Mouse (Mus musculus) heart, embryonic 10.5 days (tissue): ENCODE data around the gene Alkal2. TPM values are rescaled to one million over a fixed set of nuclear protein-coding genes. Genes with fewer than 3 reads are reported as not detected.

ENCODE experiments used
- DNase-seq: peaks from one replicate; pipeline ENCODE4 v3.0.0-alpha.2; 2017; ENCODE audit warnings: low spot score
- H3K27ac ChIP-seq: fragments of 300-500 bp; sonication (generic); 2 replicates; pipeline ENCODE4 v1.5.1; 2016; ENCODE audit warnings: mild to moderate bottlenecking
- H3K27me3 ChIP-seq: fragments of 300-500 bp; sonication (generic); 2 replicates; pipeline ENCODE4 v1.6.1; 2016; ENCODE audit warnings: mild to moderate bottlenecking; ENCODE audit not compliant: poor library complexity, insufficient read depth, severe bottlenecking
- H3K36me3 ChIP-seq: fragments of 300-500 bp; sonication (generic); 2 replicates; pipeline ENCODE4 v1.6.1; 2016; ENCODE audit warnings: mild to moderate bottlenecking, moderate library complexity
- H3K4me1 ChIP-seq: fragments of 300-500 bp; sonication (generic); 2 replicates; pipeline ENCODE4 v1.6.1; 2016; ENCODE audit warnings: mild to moderate bottlenecking
- H3K4me3 ChIP-seq: fragments of 300-500 bp; sonication (generic); 2 replicates; pipeline ENCODE4 v1.5.1; 2016; ENCODE audit warnings: mild to moderate bottlenecking, moderate library complexity
- H3K9me3 ChIP-seq: fragments of 300-500 bp; sonication (generic); 2 replicates; pipeline ENCODE4 v1.6.1; 2016; ENCODE audit warnings: mild to moderate bottlenecking, moderate library complexity
- WGBS: fragments of 180-500 bp; shearing (Covaris S2); methylation state at CpG from one replicate; pipeline ENCODE4 v1.1.7; 2016; 5-methylcytosine and 5-hydroxymethylcytosine counted together
- polyA plus RNA-seq: library from polyadenylated mRNA; unstranded; fragments of >200 nt; fragmentation: Nextera tagmentation; extraction: Ambion mirVana; gene quantifications from 2 replicates; pipeline ENCODE4 v1.2.1, GENCODE M21; 2016

The Alkal2 gene
- polyA plus RNA-seq, 1 experiment from 2014 or later = 0.10 TPM

- H3K4me1 ChIP-seq = no peaks in the 10 kb centered on the region
- peaks cover 26% of the 10 kb centered on the region for H3K27me3 ChIP-seq
- H3K4me3 ChIP-seq = no peak overlapping the region
- no peak for DNase-seq
- no peaks in the 10 kb centered on the region for H3K9me3 ChIP-seq
- H3K27ac ChIP-seq = no peak overlapping the region
- 36% methylated on average over 5 of the region's 5 CpGs for WGBS
- peaks cover 6% of the 10 kb centered on the region; the same call in 1 of the 2 replicates for H3K36me3 ChIP-seq
Observed at GRCm38 (mm10) chr12:30890067-30890466, 5.9 kb downstream of the Alkal2 start.

DNA sequence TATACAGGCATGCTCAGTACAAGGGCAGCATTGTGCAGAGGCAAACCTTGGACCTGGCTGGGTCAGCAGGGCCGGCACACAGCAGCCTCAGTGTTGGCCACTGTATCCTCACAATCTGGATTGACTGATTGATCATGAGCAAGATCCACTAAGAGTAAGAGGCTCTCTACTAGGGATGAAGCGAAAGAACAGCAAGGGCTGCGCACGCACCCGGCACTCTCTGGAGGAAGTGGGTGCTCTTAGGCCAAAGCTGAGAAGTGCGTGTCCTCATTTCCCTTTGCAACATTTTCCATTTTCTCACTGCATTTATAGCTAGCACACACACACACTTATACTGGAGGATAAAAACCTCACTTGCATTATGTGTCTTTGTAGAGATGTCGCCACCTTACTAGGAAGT lies 7.3 kb downstream of the Alkal2 start:
- Histone ChIP-seq H3K4me3 (no peak overlapping the region), H3K4me1 (no peaks in the 10 kb centered on the region), H3K36me3 (peaks cover 9% of the 10 kb centered on the region; the same call in 1 of the 2 replicates), H3K27ac (no peak overlapping the region), H3K9me3 (no peaks in the 10 kb centered on the region), H3K27me3 (peaks cover 12% of the 10 kb centered on the region)
- no peak for DNase-seq
- 79% methylated on average over 7 of the region's 7 CpGs for WGBS

DNA sequence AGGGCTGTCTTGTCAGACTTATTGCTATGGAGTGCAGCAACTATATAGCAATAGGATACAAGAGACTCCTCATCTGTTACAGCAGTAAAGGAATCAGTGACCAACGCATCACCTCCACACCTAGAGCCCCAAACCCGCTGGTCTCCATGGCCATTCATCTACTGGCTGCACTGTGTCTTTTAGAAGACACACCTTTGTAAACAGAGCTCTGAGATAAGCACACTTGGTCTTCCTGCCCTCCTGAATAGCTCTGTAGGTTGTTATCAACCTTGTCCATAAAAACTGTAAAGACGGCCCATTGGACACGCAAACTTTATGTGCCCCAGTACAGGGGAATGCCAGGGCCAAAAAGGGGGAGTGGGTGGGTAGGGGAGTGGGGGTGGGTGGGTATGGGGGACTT lies 12.9 kb downstream of the Alkal2 start:
- Histone ChIP-seq H3K27me3 (no peaks in the 10 kb centered on the region), H3K27ac (no peak overlapping the region), H3K36me3 (peaks cover 38% of the 10 kb centered on the region), H3K4me1 (no peaks in the 10 kb centered on the region), H3K4me3 (no peak overlapping the region), H3K9me3 (no peaks in the 10 kb centered on the region)
- DNase-seq = no peak
- 83% methylated on average over 4 of the region's 4 CpGs for WGBS

GRCm38 (mm10) chr12:30908658-30909057 lies 24.5 kb downstream of the Alkal2 start:
- DNase-seq = no peak
- Histone ChIP-seq H3K4me3 (no peak overlapping the region), H3K4me1 (peaks cover 6% of the 10 kb centered on the region), H3K9me3 (no peaks in the 10 kb centered on the region), H3K27me3 (no peaks in the 10 kb centered on the region), H3K27ac (no peak overlapping the region), H3K36me3 (peaks cover 18% of the 10 kb centered on the region)
- WGBS = 81% methylated on average over 1 of the region's 1 CpGs

DNA sequence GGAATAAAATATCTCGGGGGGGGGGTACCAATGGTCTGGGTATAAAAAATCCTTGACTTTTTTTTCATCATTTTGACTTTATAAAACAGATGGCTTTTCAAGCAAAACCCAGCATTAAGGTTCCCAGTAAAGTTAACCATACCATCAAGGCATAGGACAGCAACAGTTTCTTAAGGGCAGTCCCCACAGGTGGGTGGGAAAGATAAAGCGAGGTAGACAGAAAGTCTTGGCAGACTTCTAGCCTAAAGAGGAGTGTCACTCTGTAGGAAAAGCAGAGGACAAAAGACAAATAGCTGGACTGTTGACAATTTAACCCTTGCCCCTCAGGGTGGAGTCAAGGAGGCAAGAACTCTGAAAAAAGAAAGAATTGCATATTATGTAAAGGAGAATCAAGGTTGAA lies 25.8 kb downstream of the Alkal2 start:
- Histone ChIP-seq H3K36me3 (peaks cover 7% of the 10 kb centered on the region), H3K27ac (no peak overlapping the region; the same call in 1 of the 2 replicates), H3K4me1 (peaks cover 6% of the 10 kb centered on the region), H3K27me3 (no peaks in the 10 kb centered on the region), H3K4me3 (peak overlapping the region; percentile 80; the same call in 1 of the 2 replicates), H3K9me3 (no peaks in the 10 kb centered on the region)
- DNase-seq = no peak
- WGBS = 80% methylated on average over 2 of the region's 2 CpGs

DNA sequence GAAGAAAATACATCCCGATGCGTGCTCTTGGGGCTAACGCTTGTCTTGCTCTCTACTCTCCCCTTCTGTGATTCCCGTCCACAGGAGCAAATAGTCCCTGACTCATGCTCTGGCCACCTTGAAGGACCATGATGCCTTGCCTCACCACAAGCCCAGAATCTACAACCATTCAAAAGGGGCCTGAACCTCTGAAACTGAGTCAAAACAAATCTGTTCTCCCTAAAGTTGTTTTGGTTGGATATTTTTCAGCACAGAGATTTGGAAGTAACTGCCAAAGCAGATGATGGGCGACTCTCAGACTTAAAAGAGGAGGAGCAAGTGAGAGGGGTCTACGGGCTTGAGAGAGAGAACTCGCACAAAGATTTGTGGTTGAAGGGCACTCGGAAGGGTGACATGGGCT lies 26.7 kb downstream of the Alkal2 start:
- WGBS = 13% methylated on average over 8 of the region's 8 CpGs
- H3K4me1 ChIP-seq = peaks cover 6% of the 10 kb centered on the region
- DNase-seq = no peak
- 0 out of 2 replicates have a peak, but pooled peaks cover 3% of the 10 kb centered on the region for H3K36me3 ChIP-seq
- peak overlapping the region; percentile 91 for H3K27ac ChIP-seq
- no peaks in the 10 kb centered on the region for H3K27me3 ChIP-seq
- no peaks in the 10 kb centered on the region for H3K9me3 ChIP-seq
- peak overlapping the region; percentile 80 for H3K4me3 ChIP-seq

- 0 out of 2 replicates have a peak, but pooled peaks cover 3% of the 10 kb centered on the region for H3K36me3 ChIP-seq
- no peaks in the 10 kb centered on the region for H3K9me3 ChIP-seq
- peaks cover 6% of the 10 kb centered on the region for H3K4me1 ChIP-seq
- DNase-seq = peak; percentile 95
- peak within 1 kb of the TSS; percentile 80 for H3K4me3 ChIP-seq
- peak within 1 kb of the TSS; percentile 91 for H3K27ac ChIP-seq
- H3K27me3 ChIP-seq = no peaks in the 10 kb centered on the region
- WGBS = under 1% methylated on average over 52 of the region's 52 CpGs
Observed at GRCm38 (mm10) chr12:30911261-30912047, 27.3 kb downstream of the Alkal2 start, which contains the start of the genes Acp1 and Sh3yl1. Gene Acp1, minus strand, starts transcription at chr12:30911589. Gene Sh3yl1, plus strand, starts transcription at chr12:30911668.

DNA sequence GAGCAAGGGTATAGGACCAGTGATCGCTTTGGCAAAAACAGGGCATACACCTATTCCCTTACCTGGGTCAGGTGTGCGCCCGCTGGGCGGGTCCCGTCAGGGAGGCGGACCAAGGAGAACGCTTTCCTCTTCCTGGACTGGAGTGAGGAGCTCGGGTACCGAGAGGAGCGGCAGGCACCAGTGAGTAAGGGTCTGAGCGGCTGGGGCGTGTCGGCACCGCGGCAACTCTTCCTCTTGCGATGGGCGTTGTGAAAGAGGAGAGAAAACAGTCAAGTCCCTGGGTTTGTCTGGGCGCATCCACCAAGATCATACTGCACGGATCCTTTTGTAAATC lies 27.9 kb downstream of the Alkal2 start:
- Histone ChIP-seq H3K36me3 (0 out of 2 replicates have a peak, but pooled peaks cover 3% of the 10 kb centered on the region), H3K27ac (peak overlapping the region; percentile 91), H3K27me3 (no peaks in the 10 kb centered on the region), H3K4me1 (peaks cover 6% of the 10 kb centered on the region), H3K9me3 (no peaks in the 10 kb centered on the region), H3K4me3 (peak overlapping the region; percentile 80)
- 2% methylated on average over 19 of the region's 19 CpGs for WGBS
- DNase-seq = peak; percentile 79

- Histone ChIP-seq H3K4me1 (peaks cover 6% of the 10 kb centered on the region), H3K27ac (no peak overlapping the region), H3K27me3 (no peaks in the 10 kb centered on the region), H3K9me3 (no peaks in the 10 kb centered on the region), H3K36me3 (0 out of 2 replicates have a peak, but pooled peaks cover 3% of the 10 kb centered on the region), H3K4me3 (peak overlapping the region; percentile 80)
- no peak for DNase-seq
- 69% methylated on average over 3 of the region's 3 CpGs for WGBS
Observed at GRCm38 (mm10) chr12:30912840-30913239, 28.7 kb downstream of the Alkal2 start.

DNA sequence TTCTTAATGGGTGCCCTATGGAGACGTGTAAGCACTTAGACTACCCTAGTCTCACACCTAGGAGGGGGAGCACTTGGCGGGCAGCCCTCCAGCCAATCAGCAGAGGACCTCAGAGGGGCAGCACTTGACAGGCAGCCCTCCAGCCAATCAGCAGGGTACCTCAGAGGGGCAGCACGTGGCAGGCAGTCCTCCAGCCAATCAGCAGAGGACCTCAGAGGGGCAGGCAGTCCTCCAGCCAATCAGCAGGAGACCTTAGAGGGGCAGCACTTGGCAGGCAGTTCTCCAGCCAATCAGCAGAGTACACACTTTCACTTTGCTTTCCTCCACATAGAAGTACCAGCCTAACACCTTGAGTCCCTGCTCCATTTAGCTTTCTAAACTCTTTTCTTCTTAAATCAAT lies 38.3 kb downstream of the Alkal2 start:
- no peaks in the 10 kb centered on the region for H3K4me1 ChIP-seq
- H3K4me3 ChIP-seq = no peak overlapping the region
- no peaks in the 10 kb centered on the region for H3K36me3 ChIP-seq
- no peaks in the 10 kb centered on the region for H3K9me3 ChIP-seq
- no peak for DNase-seq
- WGBS = 88% methylated on average over 3 of the region's 3 CpGs
- no peak overlapping the region for H3K27ac ChIP-seq
- H3K27me3 ChIP-seq = no peaks in the 10 kb centered on the region

DNA sequence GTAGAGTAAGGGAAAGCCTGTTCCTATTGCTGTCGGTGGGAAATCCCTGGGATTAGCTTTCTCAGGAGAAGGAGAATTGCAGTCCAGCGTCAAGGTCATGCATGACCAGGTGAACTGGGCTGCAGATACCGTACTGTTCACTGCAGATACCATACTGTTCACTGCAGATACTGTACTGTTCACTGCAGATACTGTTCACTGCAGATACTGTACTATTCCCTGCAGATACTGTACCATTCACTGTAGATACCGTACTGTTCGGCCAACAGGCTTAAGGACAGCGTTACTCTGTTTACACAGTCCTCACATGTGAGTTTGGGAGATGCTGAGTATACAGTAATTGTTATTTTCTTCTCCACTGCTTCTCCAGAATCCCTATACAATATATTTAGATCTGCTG lies 44.1 kb downstream of the Alkal2 start:
- 79% methylated on average over 6 of the region's 6 CpGs for WGBS

GRCm38 (mm10) chr12:30933299-30933698 lies 49.2 kb downstream of the Alkal2 start:
- Histone ChIP-seq H3K27me3 (no peaks in the 10 kb centered on the region), H3K27ac (no peak overlapping the region), H3K4me1 (no peaks in the 10 kb centered on the region), H3K4me3 (no peak overlapping the region), H3K9me3 (no peaks in the 10 kb centered on the region), H3K36me3 (no peaks in the 10 kb centered on the region)
- DNase-seq = no peak
- WGBS = 79% methylated on average over 2 of the region's 2 CpGs

More for the DNA sequence above, 44.1 kb downstream of the Alkal2 start:
- no peak overlapping the region for H3K27ac ChIP-seq
- H3K4me3 ChIP-seq = no peak overlapping the region
- H3K36me3 ChIP-seq = no peaks in the 10 kb centered on the region
- no peak for DNase-seq
- no peaks in the 10 kb centered on the region for H3K9me3 ChIP-seq
- no peaks in the 10 kb centered on the region for H3K4me1 ChIP-seq
- no peaks in the 10 kb centered on the region for H3K27me3 ChIP-seq

- H3K27me3 ChIP-seq = no peaks in the 10 kb centered on the region
- H3K4me3 ChIP-seq = no peak overlapping the region
- H3K4me1 ChIP-seq = no peaks in the 10 kb centered on the region
- H3K27ac ChIP-seq = no peak overlapping the region
- no peaks in the 10 kb centered on the region for H3K36me3 ChIP-seq
- DNase-seq = no peak
- 80% methylated on average over 2 of the region's 2 CpGs for WGBS
- H3K9me3 ChIP-seq = no peaks in the 10 kb centered on the region
Observed at GRCm38 (mm10) chr12:30936899-30937298, 52.8 kb downstream of the Alkal2 start.
